Mouse (Mus musculus) small intestine, adult 2 months (tissue): ENCODE data around the gene Rps27. TPM values are rescaled to one million over a fixed set of nuclear protein-coding genes. Genes with fewer than 3 reads are reported as not detected.
"Not testable (repeated sequence)": the region's sequence is repeated elsewhere in the genome, so short reads cannot be mapped to it uniquely, and the experiment has no call there.

Experiments used
- H3K27ac ChIP-seq: fragments of 200-500 bp; 2 replicates; pipeline ENCODE4 v1.5.1; 2012; ENCODE audit warnings: low read depth, low read length, control low read depth, inconsistent platforms; ENCODE audit not compliant: insufficient read depth
- H3K27me3 ChIP-seq: fragments of 200-500 bp; 2 replicates; pipeline ENCODE4 v1.6.1; 2012; ENCODE audit warnings: mild to moderate bottlenecking, moderate library complexity, low read length, inconsistent platforms; ENCODE audit not compliant: control insufficient read depth, insufficient read depth
- H3K36me3 ChIP-seq: fragments of 200-500 bp; 2 replicates; pipeline ENCODE4 v1.6.1; 2012; ENCODE audit warnings: mild to moderate bottlenecking, low read length, control low read depth, inconsistent platforms; ENCODE audit not compliant: control insufficient read depth, insufficient read depth
- H3K4me1 ChIP-seq: fragments of 200-500 bp; 2 replicates; pipeline ENCODE4 v1.6.1; 2012; ENCODE audit warnings: low read length, inconsistent platforms, mixed read lengths; ENCODE audit not compliant: control insufficient read depth, insufficient read depth, insufficient read length
- H3K4me3 ChIP-seq: fragments of 200-500 bp; 2 replicates; pipeline ENCODE4 v1.5.1; 2012; ENCODE audit warnings: low read depth, mild to moderate bottlenecking, control low read depth, inconsistent platforms, low read length, moderate library complexity
- CTCF ChIP-seq: fragments of 200-500 bp; IDR thresholded peaks from 2 replicates; pipeline ENCODE4 v1.5.1; 2012; ENCODE audit warnings: low read depth, mild to moderate bottlenecking, control low read depth, inconsistent platforms, low read length, moderate library complexity, mixed read lengths; ENCODE audit not compliant: insufficient replicate concordance, insufficient read length; ENCODE audit errors: extremely low read depth
- POLR2A ChIP-seq: fragments of 200-500 bp; IDR thresholded peaks from 2 replicates; pipeline ENCODE4 v1.6.1; 2012; ENCODE audit warnings: low read depth, mild to moderate bottlenecking, control low read depth, inconsistent platforms, low read length, moderate library complexity
- WGBS: fragments of 180-500 bp; shearing (Covaris S2); methylation state at CpG from one replicate; pipeline ENCODE4 v1.1.7; 2018; 5-methylcytosine and 5-hydroxymethylcytosine counted together
- polyA plus RNA-seq: library from polyadenylated mRNA; depleted of rRNA; stranded (reverse); fragments of >200 nt; gene quantifications from 2 replicates; pipeline ENCODE4 v1.2.3, GENCODE M21; 2012

Rps27 gene
- polyA plus RNA-seq, 1 experiment = 835 TPM

DNA sequence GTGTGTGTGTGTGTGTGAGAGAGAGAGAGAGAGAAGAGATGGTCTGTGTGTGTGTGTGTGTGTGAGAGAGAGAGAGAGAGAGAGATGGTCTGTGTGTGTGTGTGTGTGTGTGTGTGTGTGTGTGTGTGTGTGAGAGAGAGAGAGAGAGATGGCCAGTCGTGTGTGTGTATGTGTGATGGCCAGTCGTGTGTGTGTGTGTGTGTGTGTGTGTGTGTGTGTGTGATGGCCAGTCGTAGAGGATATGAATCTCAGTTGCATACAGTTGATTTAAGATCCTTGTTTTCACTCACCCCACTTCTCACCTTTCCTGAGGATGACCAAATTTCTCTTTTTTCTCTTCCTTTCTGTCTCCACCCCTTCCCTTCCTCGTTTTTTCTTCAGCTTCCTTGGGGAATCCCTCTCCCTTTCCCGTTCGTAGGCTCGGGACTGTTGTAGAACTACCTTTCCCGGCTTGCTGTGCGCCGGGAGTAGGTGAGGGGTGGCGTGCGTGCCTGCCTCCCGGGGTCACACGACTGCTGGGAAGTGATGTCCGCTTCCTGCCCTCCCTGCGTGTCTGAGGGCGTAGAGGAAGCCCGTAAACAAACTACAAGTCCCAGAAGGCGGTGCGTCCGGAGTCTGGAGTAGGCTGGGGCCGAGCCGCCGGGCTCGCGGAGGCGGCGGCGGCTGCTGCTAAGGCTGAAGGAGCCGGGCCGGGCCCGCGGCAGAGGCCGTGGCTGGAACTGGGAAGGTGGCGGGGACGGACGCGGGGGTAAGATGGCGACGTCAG, 40.4 kb upstream of the Rps27 start, which contains the start of gene Crtc2:
Crtc2 (plus strand) TSS at position 511 of the 766 bp plus-strand sequence.
- Histone ChIP-seq H3K27ac (peak within 1 kb of the TSS; percentile 82), H3K27me3 (no peaks in the 10 kb centered on the region), H3K4me3 (peak within 1 kb of the TSS; percentile 84), H3K4me1 (peaks cover 11% of the 10 kb centered on the region; the same call in 1 of the 2 replicates), H3K36me3 (peaks cover 23% of the 10 kb centered on the region)
- TF ChIP-seq POLR2A (peak; percentile 76), CTCF (no peak)
- under 1% methylated on average over 40 of the region's 40 CpGs for WGBS

DNA sequence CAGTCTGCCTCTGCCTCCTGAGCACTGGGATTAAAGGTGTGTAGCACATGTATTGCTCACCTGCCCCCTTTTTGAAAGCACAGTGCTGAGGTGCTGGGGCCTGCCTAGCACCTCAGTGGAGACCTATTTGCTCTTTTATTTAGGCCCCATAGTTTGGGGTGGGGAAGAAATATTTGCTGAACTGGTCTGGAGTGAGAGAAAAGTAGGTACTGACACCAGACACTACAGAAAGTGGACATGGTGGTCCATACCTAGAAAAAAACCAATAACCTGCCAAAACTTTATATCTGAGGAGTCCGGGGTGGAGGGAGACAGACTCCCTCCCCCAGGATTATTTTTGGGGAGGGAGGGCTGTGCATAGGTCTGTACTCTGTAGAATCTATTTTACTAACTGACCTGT, 39.7 kb upstream of the Rps27 start:
- H3K36me3 ChIP-seq = peaks cover 23% of the 10 kb centered on the region
- H3K27ac ChIP-seq, H3K4me3 ChIP-seq, H3K27me3 ChIP-seq, H3K4me1 ChIP-seq: not testable (repeated sequence)
- WGBS = 54% methylated on average over 1 of the region's 1 CpGs

DNA sequence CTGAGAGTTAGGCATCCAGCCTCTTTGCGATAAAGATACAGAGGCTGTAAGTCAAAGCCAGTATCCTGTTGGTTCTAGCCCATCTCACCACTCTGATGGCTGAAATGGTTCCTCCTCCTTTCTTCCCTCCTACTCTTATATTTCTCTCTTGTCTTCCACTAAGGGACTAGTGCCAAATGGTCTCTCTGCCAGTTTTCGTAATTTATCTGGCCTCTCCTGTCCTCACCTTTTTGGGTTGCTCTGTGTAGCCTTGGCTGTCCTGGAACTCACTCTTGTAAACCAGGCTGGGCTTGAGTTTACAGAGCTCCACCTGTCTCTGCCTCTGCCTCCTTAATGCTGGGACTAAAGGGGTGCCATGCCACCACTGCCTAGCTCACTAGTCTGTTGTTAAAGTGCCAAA, 39.2 kb upstream of the Rps27 start:
- not testable (repeated sequence) for H3K4me3 ChIP-seq, H3K27ac ChIP-seq, H3K4me1 ChIP-seq, H3K27me3 ChIP-seq
- 89% methylated on average over 2 of the region's 2 CpGs for WGBS
- peaks cover 23% of the 10 kb centered on the region for H3K36me3 ChIP-seq

GRCm38 (mm10) chr3:90251731-90252226, 38.3 kb upstream of the Rps27 start:
- H3K27me3 ChIP-seq, H3K27ac ChIP-seq, H3K4me1 ChIP-seq, H3K4me3 ChIP-seq: not testable (repeated sequence)
- WGBS = 86% methylated on average over 10 of the region's 12 CpGs
- peaks cover 18% of the 10 kb centered on the region for H3K36me3 ChIP-seq

GRCm38 (mm10) chr3:90250791-90251190, 37.3 kb upstream of the Rps27 start:
- TF ChIP-seq CTCF = no peak
- TF ChIP-seq POLR2A = no peak
- no peak overlapping the region for H3K27ac ChIP-seq
- 83% methylated on average over 6 of the region's 6 CpGs for WGBS
- H3K27me3 ChIP-seq = no peaks in the 10 kb centered on the region
- no peak overlapping the region for H3K4me3 ChIP-seq
- H3K36me3 ChIP-seq = peaks cover 18% of the 10 kb centered on the region
- peaks cover 7% of the 10 kb centered on the region; the same call in 1 of the 2 replicates for H3K4me1 ChIP-seq

DNA sequence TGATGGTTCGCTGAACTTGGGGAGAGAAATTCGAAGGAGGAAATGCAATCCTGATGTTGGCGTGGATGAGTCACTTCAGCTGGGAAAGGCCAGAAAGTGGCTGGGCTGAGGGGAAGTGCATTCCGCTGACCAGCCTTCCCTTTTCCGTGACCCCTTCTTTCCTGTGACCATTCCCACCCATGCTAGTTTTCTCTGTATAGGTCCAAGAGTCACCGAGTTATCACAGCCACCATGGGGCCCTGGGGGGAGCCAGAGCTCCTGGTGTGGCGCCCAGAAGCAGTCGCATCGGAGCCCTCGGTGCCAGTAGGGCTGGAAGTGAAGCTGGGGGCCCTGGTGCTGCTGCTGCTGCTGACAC, 35.3 kb upstream of the Rps27 start:
- peaks cover 18% of the 10 kb centered on the region for H3K36me3 ChIP-seq
- WGBS = under 1% methylated on average over 10 of the region's 10 CpGs
- TF ChIP-seq CTCF = no peak
- no peak for TF ChIP-seq POLR2A
- no peaks in the 10 kb centered on the region for H3K27me3 ChIP-seq
- peak overlapping the region; percentile 89 for H3K27ac ChIP-seq
- H3K4me3 ChIP-seq = peak overlapping the region; percentile 79
- H3K4me1 ChIP-seq = peaks cover 6% of the 10 kb centered on the region; the same call in 1 of the 2 replicates

GRCm38 (mm10) chr3:90247960-90248745, 34.7 kb upstream of the Rps27 start, which contains the start of gene Slc39a1:
Gene Slc39a1, plus strand, starts transcription at chr3:90248172.
- H3K4me1 ChIP-seq = peaks cover 6% of the 10 kb centered on the region; the same call in 1 of the 2 replicates
- under 1% methylated on average over 44 of the region's 44 CpGs for WGBS
- H3K4me3 ChIP-seq = peak within 1 kb of the TSS; percentile 79
- H3K27me3 ChIP-seq = no peaks in the 10 kb centered on the region
- H3K27ac ChIP-seq = peak within 1 kb of the TSS; percentile 89
- TF ChIP-seq POLR2A (peak; percentile 83), CTCF (no peak)
- peaks cover 18% of the 10 kb centered on the region for H3K36me3 ChIP-seq
